Mouse (Mus musculus) gastrocnemius, postnatal 36 days (tissue): ENCODE data around the gene Colq. TPM values are rescaled to one million over a fixed set of nuclear protein-coding genes. Genes with fewer than 3 reads are reported as not detected.

Source experiments
- DNase-seq, 2 experiments: peaks; one replicate each; pipeline ENCODE4 v3.0.0; 2022
- intact Hi-C: fragments of 180-260 bp; cut with DNase I; formaldehyde crosslinking; loops from one replicate; pipeline ENCODE4 v1.15.1; 2025
- total RNA-seq, 2 experiments: library from RNA; stranded (reverse); gene quantifications; 2 replicates each; pipeline ENCODE4 v1.2.3; 2021

The Colq gene
- total RNA-seq, 2 experiments from 2014 or later = 7.5 to 8.6 TPM

GRCm38 (mm10) chr14:31473297-31473696, 117.8 kb downstream of the Colq start:
- intact Hi-C loops = loop anchor here (2.0 to 5.0 kb wide), 2 partner anchors 106 to 200 kb away; no protein-coding TSS in a partner anchor
- no peak for DNase-seq

Other genes starting within 250 kb of the Colq start
- gene Sh3bp5, start 155.3 kb downstream of the Colq start, total RNA-seq = 10 to 100 TPM; 34.5 to 44.4 TPM
- 10 to 100 TPM; 10.5 to 11.7 TPM for gene Eaf1, start 96.9 kb downstream of the Colq start, total RNA-seq
- 1 to 10 TPM; 6.3 to 7.1 TPM for gene Mettl6, start 96.3 kb downstream of the Colq start, total RNA-seq
- gene Gm49387, start 49.5 kb upstream of the Colq start, total RNA-seq = 1 to 10 TPM in 1 of 2 experiments, not detected in 1; 1.6 TPM
- 1 to 10 TPM; 3.6 to 4.8 TPM for gene Btd, start 49.7 kb upstream of the Colq start, total RNA-seq
- gene Hacl1, start 49.9 kb upstream of the Colq start, total RNA-seq = 1 to 10 TPM; 5.3 to 7.4 TPM
- 10 to 100 TPM; 36.7 to 49.1 TPM for gene Ankrd28, start 239.3 kb upstream of the Colq start, total RNA-seq